Mouse (Mus musculus) thymus, postnatal 0 days (tissue): ENCODE measurements at regions not wholly inside any gene's neighbourhood (a gene's known extent, or its start where the extent isn't known, plus 50 kb on each side); places are given as distances from the start of the nearest gene placed in this dataset.

Experiments used
- DNase-seq: peaks from one replicate; pipeline ENCODE4 v3.0.0-alpha.2; 2015; ENCODE audit warnings: low spot score

DNA sequence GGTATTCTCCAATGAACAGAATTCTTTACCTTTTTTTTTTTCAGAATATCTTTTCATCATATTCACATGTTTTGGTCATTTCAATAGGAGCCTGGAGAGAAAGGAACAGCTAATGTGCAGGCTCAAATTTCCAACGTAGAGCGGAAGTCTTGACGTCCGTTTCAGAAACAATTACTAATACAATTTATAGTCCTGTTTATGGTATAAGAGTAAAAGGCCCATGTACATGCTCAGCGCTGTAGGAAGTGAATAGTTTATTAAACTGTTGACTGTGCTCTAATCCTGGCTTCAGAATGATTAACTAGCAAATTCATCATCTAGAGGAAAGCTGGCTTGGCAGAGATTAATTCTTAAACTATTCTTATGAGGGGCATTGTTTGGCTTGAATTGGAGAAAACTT is 142.1 kb downstream of the Pik3r1 start:
- DNase-seq, result no peak

DNA sequence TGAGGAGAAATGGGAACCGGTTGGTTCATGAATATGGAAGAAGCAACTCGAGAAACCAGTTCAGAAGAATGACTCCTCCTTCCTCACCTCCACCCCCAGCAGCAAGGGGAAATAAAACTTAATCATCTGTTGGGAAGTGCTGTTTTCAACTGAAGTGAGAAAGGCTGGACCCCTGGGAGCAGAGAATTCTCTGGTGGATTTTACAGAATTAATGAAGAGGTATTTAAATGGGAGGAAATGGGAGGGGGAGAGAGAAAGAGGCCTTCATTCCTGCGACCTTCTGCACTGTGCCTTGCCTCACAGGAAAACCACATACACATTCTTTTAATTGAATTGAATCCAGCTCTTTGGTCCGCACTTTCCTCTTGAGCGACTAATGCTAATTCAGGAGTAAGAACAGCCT is 143.8 kb downstream of the Pik3r1 start:
- no peak for DNase-seq

DNA sequence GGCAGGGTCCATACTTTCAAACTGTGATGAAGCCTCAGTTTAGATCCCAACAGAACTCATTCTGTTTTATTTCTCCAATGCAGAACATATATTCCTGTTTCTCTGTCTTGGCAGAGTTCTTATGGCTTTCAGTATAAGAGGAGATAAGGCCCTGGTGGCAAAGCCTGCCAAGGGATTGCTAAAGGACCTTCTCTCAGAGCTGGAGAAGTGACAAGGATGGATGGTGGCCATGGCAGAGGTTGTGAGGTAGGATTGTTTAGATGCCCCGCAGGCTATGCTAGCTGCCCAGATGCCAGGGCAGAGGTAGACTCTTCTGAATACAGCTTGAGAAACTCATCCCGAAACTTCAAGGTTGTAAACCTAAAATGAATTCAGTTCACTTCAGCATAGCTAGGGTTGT is 145.4 kb downstream of the Pik3r1 start:
- no peak for DNase-seq

DNA sequence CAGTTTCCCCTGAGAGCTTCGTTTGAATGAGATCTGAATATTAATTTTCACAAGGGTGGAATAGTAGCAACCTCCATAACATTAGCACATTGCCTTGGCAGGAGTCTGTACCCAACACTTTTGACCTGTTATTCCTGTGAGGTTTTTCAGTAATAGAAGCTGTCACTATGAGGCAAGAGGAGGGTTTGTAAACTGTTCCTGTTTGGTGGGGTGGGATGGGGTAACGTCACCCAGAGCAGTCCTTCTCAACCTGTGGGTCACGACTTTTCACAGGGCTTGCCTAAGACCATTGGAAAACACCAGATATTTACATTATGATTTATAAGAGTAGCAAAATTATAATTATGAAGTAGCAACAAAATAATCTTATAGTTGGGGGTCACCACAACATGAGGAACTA is 147.4 kb downstream of the Pik3r1 start:
- DNase-seq, result no peak

DNA sequence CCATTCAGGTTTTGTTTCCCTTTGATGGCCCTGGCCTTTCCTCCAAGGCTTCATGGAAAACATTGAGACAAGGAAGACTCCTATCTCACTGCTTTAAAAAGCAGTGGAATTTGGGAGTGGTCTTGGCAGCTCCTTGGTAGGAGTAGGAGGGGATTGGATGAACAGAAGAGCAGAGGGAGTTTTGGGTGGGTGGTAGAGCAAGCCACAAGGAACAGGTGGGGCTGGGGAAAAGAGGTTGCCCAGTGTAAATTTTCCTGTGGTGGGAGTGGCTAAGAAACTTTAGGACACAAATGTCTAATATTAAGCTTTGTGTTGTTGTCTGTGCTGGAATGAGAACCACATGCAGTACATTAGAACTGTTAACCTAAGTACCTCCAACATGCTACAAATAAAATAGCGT is 148.9 kb downstream of the Pik3r1 start:
- DNase-seq, result no peak

DNA sequence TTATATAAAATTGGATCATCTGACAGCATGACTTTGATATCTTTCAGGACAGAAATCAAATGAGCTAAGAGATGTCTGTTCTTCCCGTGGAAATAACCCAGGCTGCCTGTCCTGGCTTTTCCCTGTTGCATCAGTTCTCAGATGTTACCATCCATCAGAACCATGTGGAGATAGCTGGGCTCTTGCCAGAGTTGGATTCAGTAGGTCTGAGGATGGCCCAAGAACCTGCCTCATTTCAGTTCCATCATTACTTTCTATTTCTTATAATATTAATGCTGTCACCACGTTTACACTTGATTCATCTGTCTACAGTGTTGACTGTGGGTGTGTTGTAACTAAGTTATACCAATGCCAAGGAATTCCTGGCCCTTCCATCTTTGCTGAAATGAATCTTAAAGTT is 155.2 kb downstream of the Pik3r1 start:
- no peak for DNase-seq

DNA sequence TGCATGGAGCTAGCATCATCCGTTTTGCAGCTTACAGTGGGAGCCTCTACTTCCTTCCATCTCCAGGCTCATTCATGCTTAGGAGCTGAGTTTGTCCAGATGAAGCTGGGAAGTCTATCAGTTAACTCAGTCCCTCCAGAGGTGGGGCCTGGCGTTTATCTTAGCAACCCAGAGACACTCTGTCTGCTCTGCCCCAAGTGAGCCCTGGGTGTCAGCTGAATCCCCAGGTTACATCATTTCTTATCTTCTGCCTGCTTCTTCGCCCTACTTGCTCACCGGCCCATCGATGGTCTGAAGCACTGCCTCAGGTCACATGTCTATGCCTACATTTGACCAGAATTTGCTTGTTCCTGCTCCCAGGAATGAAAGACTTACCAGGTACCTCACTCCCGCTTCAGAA is 156.3 kb downstream of the Pik3r1 start:
- DNase-seq, result no peak

DNA sequence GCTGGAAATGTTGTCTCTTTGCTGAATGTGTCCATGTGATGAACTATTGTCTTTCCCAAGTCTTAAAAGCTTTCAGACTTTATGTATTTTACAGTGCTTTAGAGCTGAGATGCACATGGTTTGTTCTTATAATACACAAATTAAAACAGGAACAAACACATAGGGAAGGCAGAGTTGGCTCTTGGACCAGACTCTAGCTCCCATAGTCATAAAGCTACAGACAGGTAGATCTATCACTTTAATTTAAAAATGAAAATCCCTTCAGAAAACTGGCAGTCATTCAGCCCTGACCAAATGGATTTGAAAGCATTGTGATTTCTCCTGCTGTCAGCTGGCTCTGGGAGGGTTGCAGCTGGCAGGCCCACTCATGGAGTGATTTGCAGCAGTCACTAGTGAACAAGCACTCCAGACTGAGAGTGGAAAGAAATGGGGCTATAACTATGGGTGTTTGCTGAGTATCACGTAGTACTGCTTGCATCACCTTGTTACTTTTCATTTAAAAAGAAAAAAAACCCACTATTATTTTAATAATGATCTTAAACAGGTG is 161.8 kb downstream of the Pik3r1 start:
- no peak for DNase-seq

DNA sequence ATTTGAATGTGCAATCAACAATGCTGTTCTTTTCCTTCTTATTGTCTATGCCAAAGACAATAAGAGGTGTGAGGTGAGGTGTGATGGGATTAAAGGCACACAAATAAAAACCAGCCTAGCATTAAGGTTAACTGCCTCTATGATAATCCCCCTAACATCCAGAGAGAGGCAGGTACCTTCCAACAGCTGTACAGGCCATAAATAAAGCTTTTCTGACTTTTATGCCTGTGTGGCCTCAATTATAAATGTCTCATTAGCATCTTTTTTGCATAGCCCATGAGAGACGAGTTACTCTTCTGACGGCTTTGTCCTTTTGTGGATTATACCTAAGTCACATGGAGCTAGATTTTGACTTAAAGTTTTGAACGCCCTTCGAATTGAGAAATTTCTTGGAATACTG is 162.3 kb downstream of the Pik3r1 start:
- DNase-seq, result no peak

DNA sequence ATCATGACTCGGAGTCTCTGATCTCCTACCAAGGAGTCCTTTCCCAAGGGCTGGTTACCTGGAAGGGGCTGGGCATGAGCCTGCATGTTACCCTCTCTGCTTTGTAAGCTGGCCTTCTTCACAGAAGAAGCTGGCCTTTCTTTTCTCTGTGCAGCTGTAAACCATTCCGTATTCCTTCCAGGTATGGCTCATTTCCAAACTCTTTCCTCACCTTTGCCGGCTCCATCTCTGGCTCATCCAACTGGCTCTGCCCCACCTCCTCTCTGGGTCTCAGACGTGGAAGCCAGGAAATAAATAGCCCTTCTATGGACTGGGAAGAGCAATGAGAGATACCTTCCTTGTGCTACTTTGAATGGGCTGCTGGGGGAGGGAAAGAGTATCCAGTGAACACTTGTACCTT is 163.0 kb downstream of the Pik3r1 start:
- DNase-seq, result no peak

DNA sequence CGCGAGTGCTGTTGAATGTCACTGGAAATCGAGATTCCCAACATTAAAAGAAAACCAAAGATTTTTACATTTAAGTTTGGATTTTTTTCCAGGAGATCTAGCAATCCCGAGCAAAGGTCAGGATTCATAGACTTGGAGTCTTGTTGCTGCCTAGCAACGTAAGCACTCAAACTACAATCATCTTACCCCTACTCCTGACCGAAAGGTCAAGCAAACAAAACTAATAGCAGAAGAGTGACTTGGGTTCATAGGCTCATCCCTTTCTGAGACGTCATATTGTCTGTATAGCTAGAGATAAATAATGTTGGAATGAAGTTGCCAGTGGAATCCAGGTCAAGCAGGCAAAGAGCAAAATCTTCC is 169.9 kb downstream of the Pik3r1 start:
- no peak for DNase-seq

DNA sequence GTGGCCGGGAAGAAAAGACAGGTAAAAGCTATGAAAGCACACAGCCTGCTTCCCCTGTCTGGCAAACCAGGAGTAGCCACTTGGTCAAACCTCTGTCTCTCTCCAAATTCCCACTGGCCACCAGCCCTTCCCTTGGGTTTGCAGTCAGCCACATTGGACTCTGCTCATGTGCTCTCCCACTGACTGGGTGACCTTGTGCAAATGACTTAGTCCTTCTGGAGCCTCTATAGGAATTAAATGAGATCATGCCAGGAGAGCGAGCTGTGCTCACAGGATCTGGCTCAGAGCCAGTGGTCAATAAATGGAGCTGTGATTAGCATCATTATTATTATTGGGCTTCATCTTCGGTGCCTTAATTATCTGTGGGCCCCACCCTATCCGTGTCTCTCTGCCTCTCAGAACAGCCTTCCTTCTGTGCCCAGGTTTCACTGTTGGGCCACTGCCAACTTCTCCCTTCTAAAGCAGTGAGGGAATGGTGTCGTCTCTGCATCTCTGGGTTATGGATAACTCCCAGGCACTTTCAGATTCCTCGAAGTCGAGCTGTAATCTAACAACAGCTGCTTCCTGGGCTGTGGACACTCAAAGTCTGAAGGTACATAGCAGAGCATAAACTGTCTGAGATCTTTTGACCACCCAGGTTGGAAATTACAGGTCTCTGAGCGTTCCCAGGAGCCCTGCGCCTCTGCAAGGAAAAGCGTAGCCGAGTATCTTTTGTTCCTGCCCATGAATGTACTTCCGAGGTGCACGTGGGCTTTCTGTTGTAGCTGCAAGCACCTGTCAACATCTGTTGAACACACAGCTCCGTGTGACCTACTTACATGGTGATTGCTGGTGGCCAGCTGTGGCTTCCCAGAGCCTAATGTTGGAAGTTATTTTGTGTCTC is 170.5 kb downstream of the Pik3r1 start:
- DNase-seq, result peak; percentile 78

DNA sequence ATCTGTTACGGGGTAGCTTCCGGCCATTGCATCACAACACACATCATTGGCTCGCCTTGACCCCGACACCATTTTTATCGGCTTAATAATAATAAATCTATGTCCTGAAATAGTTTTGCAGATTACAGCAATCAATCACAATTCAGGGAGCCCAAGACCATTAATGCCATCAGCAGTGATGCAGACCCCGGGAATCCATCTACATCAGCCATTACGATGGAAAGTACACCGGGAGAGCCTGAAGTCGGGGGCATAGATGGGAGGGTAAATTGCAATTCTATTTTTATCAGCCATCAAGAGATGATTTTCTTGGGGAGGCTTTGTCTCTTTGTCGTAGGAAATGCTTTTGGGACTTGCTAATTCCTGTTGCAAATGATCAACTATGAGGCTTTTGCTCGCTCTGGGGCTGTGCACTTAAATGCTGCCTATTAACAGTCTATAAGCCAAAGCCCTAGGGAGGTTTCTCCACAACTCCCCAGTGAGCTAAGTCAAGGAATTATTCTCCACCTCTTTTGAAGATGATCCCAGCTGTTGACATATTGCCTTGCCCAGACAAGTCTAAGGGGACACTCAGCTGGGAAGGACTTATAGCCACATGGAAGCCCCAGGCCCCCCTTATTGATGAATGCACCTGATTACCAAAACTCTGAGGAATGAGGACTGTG is 173.4 kb downstream of the Pik3r1 start:
- DNase-seq, result no peak

DNA sequence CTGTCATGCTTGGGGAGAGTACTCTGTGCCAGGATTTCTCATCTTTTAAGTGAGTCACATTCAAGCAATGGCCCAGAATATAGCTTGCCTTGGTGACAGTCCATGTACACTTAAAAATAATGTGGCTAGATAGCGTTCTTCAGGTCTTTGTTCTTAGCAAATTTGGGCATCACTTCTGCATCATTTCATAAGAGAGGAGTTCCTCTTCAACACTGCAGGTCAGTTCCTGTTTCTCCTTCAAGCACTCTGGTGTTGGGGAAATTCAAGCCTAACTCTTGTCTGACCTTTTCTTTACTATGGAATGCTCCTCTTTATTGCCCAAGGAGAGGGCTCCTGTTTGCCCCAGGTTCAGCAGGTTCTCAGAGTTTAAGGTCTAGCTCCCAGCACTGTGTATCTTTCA is 175.7 kb downstream of the Pik3r1 start:
- no peak for DNase-seq

DNA sequence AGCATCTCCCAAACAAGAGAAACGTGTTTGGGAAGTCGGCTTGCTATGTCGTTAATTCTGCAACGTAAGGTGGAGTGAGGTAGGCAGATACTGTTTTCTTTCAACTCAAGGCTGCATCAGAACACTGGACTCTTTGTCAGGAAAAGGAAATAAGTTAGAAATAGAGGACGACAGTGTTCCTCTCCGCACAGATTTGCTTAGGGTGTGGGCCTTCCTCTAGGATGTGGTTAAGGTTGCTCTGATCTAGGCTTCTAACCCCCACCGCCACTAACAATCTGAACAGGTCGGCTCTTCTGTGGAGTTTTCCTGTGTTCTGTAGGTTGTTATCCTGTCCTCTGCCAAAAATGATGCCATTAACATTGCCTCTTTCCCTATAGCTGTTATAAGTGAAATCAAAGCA is 179.1 kb downstream of the Pik3r1 start:
- DNase-seq, result peak; percentile 21

DNA sequence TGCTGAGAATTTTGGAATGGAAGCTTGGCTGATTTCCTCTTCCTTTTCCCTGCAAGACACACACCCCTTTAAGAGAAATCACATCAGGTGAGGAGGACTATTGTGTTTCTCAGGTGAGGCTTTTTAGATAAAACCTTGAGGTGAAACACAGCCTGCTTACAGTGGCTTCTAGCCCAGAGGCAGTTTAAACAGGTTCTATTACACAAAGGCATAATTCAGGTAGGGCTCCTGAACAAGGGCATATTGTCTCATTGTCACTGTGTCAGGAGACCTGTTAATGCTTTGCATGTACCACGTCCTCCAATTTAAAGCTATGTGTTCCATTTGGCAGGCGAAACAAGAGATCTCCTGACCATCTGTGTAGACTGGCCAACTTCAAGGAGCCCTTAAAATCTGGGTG is 181.2 kb downstream of the Pik3r1 start:
- no peak for DNase-seq

DNA sequence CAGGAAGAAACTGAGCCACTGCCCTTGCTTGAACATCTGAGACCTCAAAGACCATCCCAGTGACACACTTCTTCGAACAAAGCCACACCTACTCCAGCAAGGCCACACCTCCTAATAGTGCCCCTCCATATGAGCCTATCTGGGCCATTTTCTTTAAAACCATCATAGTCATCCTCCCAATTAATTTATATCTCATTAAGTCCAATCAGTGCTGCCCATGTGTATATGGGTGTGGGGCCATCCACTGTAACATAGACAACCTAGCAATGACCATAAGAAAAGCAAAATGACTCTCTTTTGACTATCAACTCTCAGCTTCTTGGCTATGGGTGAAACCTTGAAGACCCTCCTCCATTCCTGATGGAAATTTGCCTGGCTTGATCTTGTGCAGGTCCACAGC is 191.5 kb downstream of the Pik3r1 start:
- DNase-seq, result no peak

DNA sequence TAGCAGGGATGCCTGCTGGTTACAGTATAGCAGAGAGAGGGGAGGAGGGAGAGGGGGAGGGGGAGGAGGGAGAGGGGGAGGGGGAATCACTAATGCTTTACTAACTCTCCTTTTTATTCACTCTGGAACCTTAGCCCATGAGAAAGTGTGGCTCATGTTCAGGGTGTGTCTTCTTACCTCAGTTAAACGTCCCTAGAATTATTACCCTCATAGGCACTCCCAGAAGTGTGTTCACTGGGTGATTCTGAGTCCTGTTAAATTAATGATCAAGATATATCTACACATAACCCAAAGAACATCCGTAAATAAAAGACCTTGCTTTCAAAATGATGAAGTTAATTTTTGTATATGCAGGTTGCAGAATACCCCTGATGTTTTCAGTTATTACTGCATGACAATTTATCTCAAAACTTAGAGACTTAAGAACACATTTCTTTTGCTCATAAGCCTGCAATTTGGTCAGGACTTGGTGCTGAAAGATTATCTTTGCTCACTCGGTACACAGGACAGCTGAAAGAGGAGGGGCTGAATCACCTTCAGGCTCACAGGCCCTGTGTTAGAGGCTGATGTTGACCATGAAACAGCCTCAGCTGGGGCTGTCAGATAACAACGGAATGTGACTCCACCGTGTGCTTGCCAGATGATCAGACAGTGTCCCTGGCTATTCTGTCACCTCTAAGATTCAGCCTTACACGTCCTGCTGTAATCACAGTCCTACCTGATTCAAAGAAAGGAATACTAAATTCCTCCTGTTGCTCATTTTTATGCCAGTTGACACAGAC is 195.0 kb downstream of the Pik3r1 start:
- DNase-seq, result no peak

DNA sequence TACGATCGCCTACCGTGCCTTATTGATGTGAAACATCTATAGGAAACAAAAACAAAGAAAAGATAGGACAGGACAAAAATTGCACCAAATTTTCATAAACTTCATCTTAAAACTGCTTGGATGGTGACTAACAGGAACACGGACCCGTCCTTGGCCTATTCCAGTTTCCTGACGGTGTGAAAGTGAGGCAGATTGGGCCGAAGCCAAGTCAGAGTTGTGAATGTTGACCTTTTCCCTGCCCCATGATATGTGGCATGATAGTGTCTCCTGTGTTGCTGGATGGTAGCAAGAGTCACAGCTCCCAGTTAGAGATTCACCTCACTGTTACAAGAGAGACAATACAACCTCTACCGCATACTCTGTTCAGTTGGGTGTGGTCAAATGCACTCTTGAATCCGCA is 195.8 kb downstream of the Pik3r1 start:
- no peak for DNase-seq

DNA sequence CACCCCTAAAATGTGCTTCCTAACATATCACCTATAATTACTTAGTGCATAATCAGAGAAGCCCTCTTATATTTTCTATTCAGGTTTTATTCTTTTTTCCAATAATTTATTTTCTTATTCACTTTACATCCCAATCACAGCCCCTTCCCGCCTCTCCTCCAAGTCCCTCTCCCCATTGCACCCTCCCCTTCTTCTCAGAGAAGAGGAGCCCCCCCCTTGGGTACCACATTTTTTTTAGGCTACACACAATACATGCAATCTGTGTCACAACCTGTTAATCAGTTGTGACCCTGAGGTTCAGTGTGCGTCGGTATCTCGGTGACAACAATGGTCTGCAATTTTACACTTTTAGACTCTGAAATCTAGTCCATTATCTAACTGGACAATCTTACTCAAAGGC is 198.0 kb downstream of the Pik3r1 start:
- no peak for DNase-seq

DNA sequence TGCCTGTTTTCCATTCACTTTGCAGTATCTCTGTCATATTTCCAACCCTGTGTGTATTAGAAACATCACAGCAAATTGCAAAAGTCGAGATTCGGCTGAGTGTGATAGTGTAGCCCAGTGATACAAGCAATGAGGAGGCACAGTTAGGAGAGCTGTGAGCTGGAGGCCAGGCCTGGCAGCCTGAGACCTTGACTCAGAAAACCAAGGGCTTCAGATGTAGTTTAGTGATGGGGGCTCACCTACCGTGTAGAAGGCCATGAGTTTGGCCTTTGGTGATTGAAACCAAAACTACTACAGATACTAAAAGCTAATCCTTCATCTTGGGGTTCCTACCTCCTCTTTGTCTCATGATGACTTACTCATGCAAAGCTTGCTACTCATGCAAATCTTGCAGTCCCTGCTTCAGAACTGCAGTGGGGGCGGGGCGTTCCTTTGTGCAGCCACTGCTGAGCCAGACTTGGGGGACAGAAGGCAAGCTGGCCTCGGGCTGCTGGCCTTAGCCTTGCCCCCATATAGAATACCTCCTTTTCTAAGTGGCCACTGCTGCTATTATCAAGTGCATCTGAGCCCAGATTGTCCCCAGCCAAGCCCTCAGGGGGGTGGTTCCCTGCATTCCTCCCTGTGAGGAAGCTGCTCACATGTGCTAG is 198.9 kb downstream of the Pik3r1 start:
- no peak for DNase-seq

DNA sequence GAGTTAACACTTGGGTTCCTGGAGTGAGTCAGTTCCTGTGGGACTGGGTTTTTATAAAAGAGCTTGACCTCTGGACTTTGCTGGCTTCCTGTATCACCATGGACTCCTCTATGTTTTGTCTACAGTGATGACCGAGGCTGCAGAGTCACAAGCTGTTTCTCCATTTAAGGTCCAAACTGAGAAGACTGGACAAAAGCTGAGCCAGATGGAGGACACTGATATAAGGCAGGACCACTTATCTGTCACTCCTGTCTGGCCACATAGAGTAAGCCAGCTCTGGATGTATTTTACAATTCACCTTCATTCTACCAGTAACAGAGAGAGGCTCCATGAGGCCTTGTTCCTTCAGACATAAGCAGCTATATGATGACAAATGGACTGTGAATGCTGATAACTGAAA is 202.7 kb downstream of the Pik3r1 start:
- DNase-seq, result no peak
